Mouse (Mus musculus): ENCODE measurements at regions not wholly inside any gene's neighbourhood (a gene's known extent, or its start where the extent isn't known, plus 50 kb on each side); places are given as distances from the start of the nearest gene placed in this dataset.
A peak's percentile ranks its signal among the peaks of the same experiment; 100 is the strongest.

- DNase-seq (ENCODE audit: low spot score in 2 of 2): no peak
Observed at GRCm38 (mm10) chr1:124706246-124706645, 660.9 kb upstream of the Dpp10 start.

- DNase-seq (ENCODE audit: low spot score in 2 of 2): no peak
Observed at GRCm38 (mm10) chr1:124674420-124674819, 629.1 kb upstream of the Dpp10 start.

GRCm38 (mm10) chr1:124652872-124653271, 607.5 kb upstream of the Dpp10 start:
- DNase-seq (ENCODE audit: low spot score in 2 of 2): no peak

DNA sequence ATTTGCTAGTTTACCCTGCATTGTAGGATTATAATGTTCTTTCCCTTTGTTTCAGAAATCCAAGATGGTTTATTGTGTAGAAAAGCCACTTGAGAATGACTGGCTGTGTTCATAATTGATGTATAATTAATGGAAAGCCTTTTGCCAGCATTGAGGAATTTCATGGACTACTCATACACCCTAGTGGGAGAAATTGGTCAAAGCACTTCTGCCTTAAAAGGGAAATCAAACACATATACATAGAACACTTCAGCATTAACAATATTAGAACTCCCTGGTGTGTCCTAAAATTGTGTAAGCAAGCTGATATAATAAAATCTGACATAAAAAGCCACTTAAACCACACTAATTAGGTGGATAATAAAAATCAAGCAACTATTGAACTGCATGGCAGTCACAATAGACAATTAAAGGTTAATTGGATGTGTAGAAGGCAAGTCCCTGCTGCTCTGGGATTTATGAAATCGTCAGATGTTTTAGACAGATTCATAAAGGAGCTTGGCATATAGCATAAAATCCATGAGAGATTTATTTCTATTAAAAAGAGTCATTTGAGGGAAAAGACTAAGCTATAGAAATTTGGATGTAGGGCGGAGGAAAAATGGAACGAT, 607.0 kb upstream of the Dpp10 start:
- DNase-seq (ENCODE audit: low spot score in 2 of 2): peak in 1 of 2 experiments; percentile 32

- DNase-seq (ENCODE audit: low spot score in 2 of 2): no peak
Observed at GRCm38 (mm10) chr1:124635246-124635768, 589.9 kb upstream of the Dpp10 start.

DNA sequence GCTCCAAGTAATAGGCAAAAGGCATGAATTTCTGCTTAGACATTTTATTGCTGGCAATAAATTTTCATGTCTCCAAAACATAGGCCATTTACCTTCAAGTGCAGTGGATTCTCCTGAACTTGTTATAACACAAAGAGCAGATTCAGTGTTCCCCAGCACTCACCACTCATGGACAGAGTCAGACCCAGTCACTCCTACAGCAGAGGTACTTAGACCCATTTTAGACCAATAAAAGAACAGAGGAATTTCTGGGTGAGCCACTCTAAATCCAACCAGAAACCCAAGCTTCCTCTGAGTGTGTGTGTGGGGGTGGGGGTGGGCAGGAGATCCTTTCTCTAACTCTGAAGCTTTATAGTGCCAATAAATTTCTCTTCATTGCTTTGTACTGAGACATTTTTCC, 584.7 kb upstream of the Dpp10 start:
- no peak for DNase-seq (ENCODE audit: low spot score in 2 of 2)

GRCm38 (mm10) chr1:124584620-124585019, 539.3 kb upstream of the Dpp10 start:
- no peak for DNase-seq (ENCODE audit: low spot score in 2 of 2)

All from layer of hippocampus, postnatal 14 days (tissue).